ENCODE assay signal across 8 mouse cellular contexts in the genomic region with DNA sequence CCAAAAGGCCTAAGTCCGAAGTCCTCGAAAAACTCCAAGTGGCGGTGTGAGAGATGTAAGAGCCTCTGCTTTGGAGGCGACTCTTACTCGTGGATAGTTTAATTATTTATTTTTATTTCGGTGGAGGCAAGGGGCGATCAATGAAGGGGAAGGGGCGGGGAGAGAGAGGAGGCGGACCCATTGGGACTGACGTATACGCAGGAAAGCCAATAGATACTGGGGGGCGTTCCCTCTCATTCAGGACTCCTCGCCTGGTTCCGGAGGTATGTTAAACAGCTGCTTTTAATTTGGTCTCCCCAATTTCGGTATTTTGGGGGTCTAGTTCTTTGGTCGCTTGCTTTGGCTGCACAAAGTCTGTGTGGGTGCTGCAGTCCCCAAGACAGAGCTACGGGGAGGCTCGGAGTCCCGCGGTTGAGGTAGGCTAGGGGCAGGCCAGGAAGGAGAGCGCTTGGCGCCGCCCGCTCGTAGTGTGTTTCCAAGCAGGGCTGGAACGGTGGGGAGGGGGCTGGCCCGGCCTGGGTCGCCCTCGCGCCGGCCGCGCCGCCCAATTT. TPM values are rescaled to one million over a fixed set of nuclear protein-coding genes. Genes with fewer than 3 reads are reported as not detected.
DNase-seq lines count a peak whose midpoint lies in the region; ATAC-seq and TF ChIP-seq lines count a peak whose summit lies in the region.

A gene (plus strand): TSS at position 240 of the 551 bp plus-strand sequence.

- TF ChIP-seq CTCF in gastrocnemius, adult 2 months (IDR thresholded peaks at IDR 0.05), result no peak

- no peaks in the 10 kb centered on the region for H3K27me3 ChIP-seq in hindbrain, embryonic 16.5 days (replicated peaks; ENCODE audit: control insufficient read depth, insufficient read depth, low read length)

- peaks cover 23% of the 10 kb centered on the region for H3K4me1 ChIP-seq in hindbrain, embryonic 16.5 days (ENCODE audit: control insufficient read depth, insufficient read depth, low read depth, low read length)

- H3K27ac ChIP-seq in gastrocnemius, adult 2 months, result peak within 1 kb of the TSS; percentile 99
- H3K27ac ChIP-seq in hindbrain, embryonic 16.5 days (ENCODE audit: low read depth, low read length), result peak within 1 kb of the TSS; percentile 99

- ATAC-seq in hindbrain, embryonic 16.5 days, result no peak

- no peaks in the 10 kb centered on the region for H3K36me3 ChIP-seq in hindbrain, embryonic 16.5 days (ENCODE audit: control insufficient read depth, insufficient read depth, low read length)

- peak within 1 kb of the TSS; percentile 83 for H3K4me2 ChIP-seq in hindbrain, embryonic 16.5 days (ENCODE audit: low read length)

- 0% methylated on average over 34 of the region's 34 CpGs for WGBS in hindbrain, embryonic 16.5 days

- DNase-seq in R1 (ENCODE audit: low read depth, low spot score), result peak; percentile 93
- peak; percentile 68 to 73 for DNase-seq in cerebellum, postnatal 25 days
- peak; percentile 67 for DNase-seq in gastrocnemius, adult 2 months
- DNase-seq in left cerebral cortex, adult 11 months (ENCODE audit: low spot score), result peak; percentile 68
- DNase-seq in lung, postnatal 36 days, result peak; percentile 91
- DNase-seq in retina, postnatal 1 day, result peak; percentile 89
- DNase-seq in thymus, postnatal 4 days, result peak; percentile 78

- peak within 1 kb of the TSS; percentile 74 for H3K9ac ChIP-seq in hindbrain, embryonic 16.5 days (ENCODE audit: low read depth, low read length)

- intact Hi-C loops in gastrocnemius, adult 2 months (cut with DNase I), result loop anchor here (5.0 kb wide), 1 partner anchor 145 kb away; a partner anchor contains a TSS

- H3K9me3 ChIP-seq in hindbrain, embryonic 16.5 days (ENCODE audit: control insufficient read depth, low read length), result no peaks in the 10 kb centered on the region

- H3K4me3 ChIP-seq in gastrocnemius, adult 2 months, result peak within 1 kb of the TSS; percentile 92
- peak within 1 kb of the TSS; percentile 99 for H3K4me3 ChIP-seq in hindbrain, embryonic 16.5 days (ENCODE audit: low read length)

RNA-seq across cellular contexts. Expression of the gene that starts here (rescaled TPM):
- total RNA-seq in gastrocnemius, adult 2 months (2021), result 10 to 100 TPM; 17.1 to 18.7 TPM
- 19.6 and 20.7 TPM in 2 replicates for polyA plus RNA-seq in hindbrain, embryonic 16.5 days (2015; fragmentation: Nextera tagmentation; extraction: Ambion mirVana)
